Mouse (Mus musculus): ENCODE measurements at regions not wholly inside any gene's neighbourhood (a gene's known extent, or its start where the extent isn't known, plus 50 kb on each side); places are given as distances from the start of the nearest gene placed in this dataset.

GRCm38 (mm10) chr16:24281561-24281960, 111.7 kb upstream of the Lpp start:
- TF ChIP-seq GATA1 (IDR thresholded peaks at IDR 0.05; ENCODE audit: borderline replicate concordance, low read length), result no peak
- no peak for TF ChIP-seq FLI1 (IDR thresholded peaks at IDR 0.05; ENCODE audit: low read length)
